Comparison of ENCODE assay signal across 19 mouse cellular contexts in genomic region chr3:153267397-153267796, GRCm38 (mm10).
DNase-seq lines count a peak whose midpoint lies in the region; ATAC-seq and TF ChIP-seq lines count a peak whose summit lies in the region.
"Had no signal": no experiment of that assay in that cellular context is flagged by ENCODE, and none has a peak within 500 bp of the region (broad histone marks: within the 10 kb centered on the region; RNA-seq: fewer than 3 reads in every experiment).

No protein-coding gene starts in this region.

- no peak for TF ChIP-seq RAD21 in MEL (IDR thresholded peaks at IDR 0.05; ENCODE audit: low read depth, low read length)

- H3K4me1 ChIP-seq in lung, postnatal 0 days (ENCODE audit: insufficient read depth, low read depth, low read length): no peaks in the 10 kb centered on the region
- 0 out of 4 replicates have a peak, but pooled peaks cover 0 to 5% of the 10 kb centered on the region in 2 experiments for H3K4me1 ChIP-seq in MEL (ENCODE audit: control insufficient read depth in 1 of 2, insufficient read depth in 2 of 2, low read length in 2 of 2)
- H3K4me1 ChIP-seq in hindbrain, embryonic 14.5 days (replicated peaks; ENCODE audit: control insufficient read depth, insufficient read depth, low read length): no peaks in the 10 kb centered on the region; the same call in 1 of the 2 replicates
- H3K4me1 ChIP-seq: embryonic facial prominence, embryonic 15.5 days; heart, embryonic 10.5 days; lung, embryonic 15.5 days; neural tube, embryonic 12.5 days had no signal

- no peaks in the 10 kb centered on the region for H3K27me3 ChIP-seq in lung, postnatal 0 days (replicated peaks; ENCODE audit: insufficient read depth, low read length)
- H3K27me3 ChIP-seq in MEL (ENCODE audit: control insufficient read depth in 1 of 2, insufficient read depth in 2 of 2, low read length in 2 of 2): no peaks in the 10 kb centered on the region
- no peaks in the 10 kb centered on the region for H3K27me3 ChIP-seq in splenic B cell, adult 2 months (ENCODE audit: control insufficient read depth, insufficient read depth, low read length, poor library complexity, severe bottlenecking)
- no peaks in the 10 kb centered on the region for H3K27me3 ChIP-seq in hindbrain, embryonic 14.5 days (ENCODE audit: control insufficient read depth, insufficient read depth, low read length)
- H3K27me3 ChIP-seq: embryonic facial prominence, embryonic 15.5 days; lung, embryonic 15.5 days; neural tube, embryonic 12.5 days had no signal

- no peak overlapping the region for H3K27ac ChIP-seq in lung, postnatal 0 days (ENCODE audit: low read length)
- H3K27ac ChIP-seq in MEL (ENCODE audit: control insufficient read depth, low read depth, low read length): no peak overlapping the region
- no peak overlapping the region for H3K27ac ChIP-seq in hindbrain, embryonic 14.5 days
- H3K27ac ChIP-seq: embryonic facial prominence, embryonic 15.5 days; heart, embryonic 10.5 days; lung, embryonic 15.5 days; neural tube, embryonic 12.5 days had no signal

- DNase-seq in lung, postnatal 0 days (ENCODE audit: low spot score): peak; percentile 57
- DNase-seq in lung, postnatal 4 days: no peak
- peak; percentile 72 for DNase-seq in MEL (ENCODE audit: low read depth, low spot score)
- peak; percentile 54 for DNase-seq in splenic B cell, adult 2 months (ENCODE audit: low read depth, low spot score)
- no peak for DNase-seq in hindbrain, embryonic 14.5 days (ENCODE audit: low spot score)
- DNase-seq: adrenal gland, adult 2 months; cerebellum, postnatal 14 days; gastrocnemius, postnatal 25 days; heart, postnatal 36 days; kidney, adult 8-10 months; kidney, postnatal 4 days had no signal

- no peak overlapping the region for H3K4me3 ChIP-seq in lung, postnatal 0 days (ENCODE audit: low read depth, low read length)
- H3K4me3 ChIP-seq in MEL (ENCODE audit: control insufficient read depth in 1 of 2, insufficient read depth in 1 of 2, low read depth in 2 of 2, low read length in 2 of 2): no peak overlapping the region
- H3K4me3 ChIP-seq in hindbrain, embryonic 14.5 days (replicated peaks; ENCODE audit: low read length): no peak overlapping the region
- H3K4me3 ChIP-seq: embryonic facial prominence, embryonic 15.5 days; heart, embryonic 10.5 days; lung, embryonic 15.5 days; neural tube, embryonic 12.5 days had no signal

- no peaks in the 10 kb centered on the region for H3K36me3 ChIP-seq in lung, postnatal 0 days (ENCODE audit: insufficient read depth, low read length)
- H3K36me3 ChIP-seq in MEL (ENCODE audit: control insufficient read depth in 1 of 2, insufficient read depth in 2 of 2, low read length in 2 of 2): peaks cover 0 to 3% of the 10 kb centered on the region in 2 experiments; a peak in 2 of 4 replicates
- no peaks in the 10 kb centered on the region for H3K36me3 ChIP-seq in splenic B cell, adult 2 months (ENCODE audit: control insufficient read depth, insufficient read depth, low read length, poor library complexity, severe bottlenecking)
- no peaks in the 10 kb centered on the region for H3K36me3 ChIP-seq in hindbrain, embryonic 14.5 days (replicated peaks; ENCODE audit: control insufficient read depth, insufficient read depth)
- H3K36me3 ChIP-seq: embryonic facial prominence, embryonic 15.5 days; heart, embryonic 10.5 days; lung, embryonic 15.5 days; neural tube, embryonic 12.5 days had no signal

- no peak overlapping the region for H3K4me2 ChIP-seq in lung, postnatal 0 days (replicated peaks; ENCODE audit: low read depth, low read length)
- no peak overlapping the region for H3K4me2 ChIP-seq in hindbrain, embryonic 14.5 days (replicated peaks)
- H3K4me2 ChIP-seq: embryonic facial prominence, embryonic 15.5 days; liver, embryonic 11.5 days; lung, embryonic 15.5 days; neural tube, embryonic 12.5 days had no signal

- H3K9me3 ChIP-seq in lung, postnatal 0 days (ENCODE audit: low read length): no peaks in the 10 kb centered on the region
- H3K9me3 ChIP-seq in MEL (replicated peaks; ENCODE audit: insufficient read depth, low read length): no peaks in the 10 kb centered on the region
- H3K9me3 ChIP-seq in hindbrain, embryonic 14.5 days (ENCODE audit: control insufficient read depth, low read length): no peaks in the 10 kb centered on the region
- H3K9me3 ChIP-seq: embryonic facial prominence, embryonic 15.5 days; heart, embryonic 10.5 days; lung, embryonic 15.5 days; neural tube, embryonic 12.5 days had no signal

- no peak for TF ChIP-seq EP300 in lung, postnatal 0 days (IDR thresholded peaks at IDR 0.05)
- TF ChIP-seq EP300 in MEL (IDR thresholded peaks at IDR 0.05; ENCODE audit: low read depth in 1 of 2, low read length in 2 of 2): no peak

- WGBS in lung, postnatal 0 days: 33% methylated on average over 8 of the region's 8 CpGs
- 78% methylated on average over 8 of the region's 8 CpGs for WGBS in hindbrain, embryonic 14.5 days

- no peak for ATAC-seq in lung, postnatal 0 days
- peak; percentile 76 for ATAC-seq in common myeloid progenitor, adult 5-6 weeks (replicated peaks; ENCODE audit: low read depth, poor library complexity, severe bottlenecking)
- no peak for ATAC-seq in activated CD4-positive, CD25-positive, alpha-beta regulatory T cell, adult 4 months
- ATAC-seq in hindbrain, embryonic 14.5 days (ENCODE audit: low FRiP score): no peak
- ATAC-seq: inflammation-experienced regulatory T-cells, adult 6 months had no signal

- H3K9ac ChIP-seq in lung, postnatal 0 days (replicated peaks; ENCODE audit: low read depth): no peak overlapping the region
- no peak overlapping the region for H3K9ac ChIP-seq in MEL (ENCODE audit: control insufficient read depth, low read depth, low read length, poor library complexity, severe bottlenecking)
- no peak overlapping the region for H3K9ac ChIP-seq in hindbrain, embryonic 14.5 days
- H3K9ac ChIP-seq: embryonic facial prominence, embryonic 15.5 days; lung, embryonic 15.5 days; neural tube, embryonic 12.5 days had no signal

- TF ChIP-seq CTCF in lung, postnatal 0 days (IDR thresholded peaks at IDR 0.05): no peak
- no peak for TF ChIP-seq CTCF in MEL (IDR thresholded peaks at IDR 0.05 in 2 of 3, conservative IDR thresholded peaks at IDR 0.05 in 1 of 3; ENCODE audit: control insufficient read depth in 1 of 3, insufficient read depth in 1 of 3, low read depth in 2 of 3, low read length in 3 of 3, poor library complexity in 1 of 3, severe bottlenecking in 1 of 3)

- H3K79me2 ChIP-seq in MEL (ENCODE audit: control insufficient read depth, insufficient read depth, low read length, poor library complexity): no peaks in the 10 kb centered on the region

- TF ChIP-seq POLR2A in MEL (IDR thresholded peaks at IDR 0.05; ENCODE audit: control insufficient read depth in 1 of 2, insufficient read depth in 1 of 2, low read depth in 1 of 2, low read length in 2 of 2, poor library complexity in 1 of 2): no peak

TF ChIP-seq in MEL, 35 proteins besides CTCF, POLR2A, EP300 and RAD21:
- TF ChIP-seq CHD1 (IDR thresholded peaks at IDR 0.05; ENCODE audit: low read depth, low read length): no peak
- peak; percentile 52; the same call in 1 of the 2 replicates for TF ChIP-seq SIN3A (IDR thresholded peaks at IDR 0.05; ENCODE audit: low read length)
TF ChIP-seq in MEL: peak in this region for 1.

Comparison
In these comparisons a context has a peak if more than half of its experiments do, and no peak if none do; other contexts are left out.
1. DNase-seq: peak in lung, postnatal 0 days (single experiment), MEL (single experiment) and splenic B cell, adult 2 months (single experiment); none in lung, postnatal 4 days (0 of 2) and hindbrain, embryonic 14.5 days (single experiment).